Mouse (Mus musculus) c-Kit-negative CD71-positive TER-119-positive erythroid progenitor cells, embryonic 14.5 days (primary cell): ENCODE measurements at regions not wholly inside any gene's neighbourhood (a gene's known extent, or its start where the extent isn't known, plus 50 kb on each side); places are given as distances from the start of the nearest gene placed in this dataset.

Source experiments
- DNase-seq: peaks from one replicate; pipeline ENCODE4 v3.0.0-alpha.2; 2013; ENCODE audit warnings: low read depth, low spot score

DNA sequence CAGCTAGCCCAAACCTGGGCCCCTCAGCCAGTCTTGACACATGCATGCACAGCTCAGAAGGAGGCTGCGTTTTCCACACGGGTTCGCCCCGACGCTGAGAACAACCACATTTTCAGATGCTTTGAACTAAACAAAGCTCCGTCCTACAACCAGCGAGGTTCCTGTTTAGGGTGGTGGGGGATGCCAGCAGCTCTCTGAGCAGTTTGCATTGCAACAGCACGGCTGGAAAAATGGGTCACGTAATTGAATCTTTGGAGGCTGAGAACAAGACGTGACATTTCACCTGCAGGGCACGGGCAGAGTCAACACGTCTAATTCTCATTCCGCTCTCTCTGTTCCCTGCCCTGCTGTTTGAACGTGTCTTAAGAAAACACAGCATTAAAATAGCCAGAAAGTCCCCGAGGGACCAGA is 119.2 kb downstream of the Syk start:
- no peak for DNase-seq

DNA sequence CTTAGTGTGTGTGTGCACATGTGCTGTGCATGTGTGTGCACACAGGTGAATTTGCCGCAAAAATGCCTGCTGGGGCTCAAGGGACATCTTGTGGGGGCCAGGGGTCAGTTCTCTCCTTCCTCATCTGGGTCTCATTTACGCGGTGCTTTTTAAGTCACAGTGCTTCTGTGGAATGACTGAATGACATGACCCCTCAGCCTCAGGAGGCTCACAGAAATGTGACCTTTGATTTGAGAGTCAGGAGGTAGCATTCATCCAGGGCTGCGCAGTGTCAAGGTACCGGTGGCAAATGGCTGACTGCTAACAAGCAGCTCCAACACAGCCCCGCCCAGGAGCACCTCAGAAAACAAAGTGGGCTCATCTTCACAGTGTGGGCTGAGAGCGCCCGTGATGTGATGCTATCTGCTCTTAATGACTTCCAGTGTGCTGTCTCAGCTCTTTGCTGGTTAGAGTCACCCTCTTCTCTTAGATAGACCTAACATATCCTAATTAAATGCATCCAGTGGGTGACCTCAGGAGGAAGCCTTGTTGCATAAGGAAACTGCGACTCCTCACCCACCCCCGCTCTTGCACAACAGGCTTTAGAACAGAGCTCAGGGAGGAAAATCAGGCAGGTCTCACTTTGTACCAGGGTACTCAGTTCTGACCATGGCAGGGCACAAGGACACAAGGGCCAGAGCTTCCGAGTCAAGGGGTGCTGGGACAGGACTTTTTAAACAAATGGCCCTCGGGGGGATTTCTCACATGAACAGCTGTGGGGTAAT is 120.6 kb downstream of the Syk start:
- no peak for DNase-seq

DNA sequence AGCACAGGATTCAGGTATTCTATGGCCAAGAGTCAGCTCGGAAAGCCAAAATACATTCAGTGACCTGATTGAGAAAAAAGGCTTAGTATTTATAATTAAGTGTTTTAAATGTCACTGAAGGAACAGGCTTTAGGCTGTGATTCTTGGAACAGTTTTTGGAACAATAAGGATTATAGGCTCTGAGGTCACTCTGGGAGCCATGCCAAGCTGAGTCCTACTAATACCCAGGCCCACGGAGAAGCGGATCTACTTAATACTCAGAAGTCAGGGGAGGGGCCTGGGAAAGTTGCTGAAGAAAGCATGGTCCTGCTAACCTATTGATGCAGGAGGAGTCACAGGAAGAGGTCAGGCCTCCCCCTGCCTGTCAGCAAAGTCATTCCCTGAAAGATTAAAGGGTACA is 121.7 kb downstream of the Syk start:
- DNase-seq = no peak

DNA sequence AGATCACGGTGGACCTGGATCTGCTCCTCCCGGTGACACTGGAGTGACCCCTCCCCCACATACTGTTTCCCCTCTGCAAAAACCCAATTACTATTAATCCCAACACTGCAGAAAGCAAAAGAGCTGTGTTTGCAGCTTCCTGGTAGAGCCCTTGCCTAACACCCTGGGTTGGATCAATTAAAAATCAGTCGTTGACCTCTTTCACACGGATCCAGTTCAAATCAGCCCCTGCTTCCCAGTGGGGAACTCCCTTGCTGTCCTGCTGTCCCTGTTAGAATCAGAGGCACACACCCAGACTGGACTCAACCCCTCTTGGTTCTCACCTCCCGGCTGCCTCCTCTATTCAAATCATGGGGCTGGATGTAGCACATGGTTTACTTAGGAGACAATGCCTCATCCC is 126.6 kb downstream of the Syk start:
- no peak for DNase-seq

- peak; percentile 46 for DNase-seq
These were observed 128.9 kb downstream of the Syk start for GRCm38 (mm10) chr13:52711713-52712369.

- DNase-seq = no peak
These were observed 138.5 kb downstream of the Syk start for GRCm38 (mm10) chr13:52721463-52721862.

GRCm38 (mm10) chr13:52722718-52723117 is 139.7 kb downstream of the Syk start:
- no peak for DNase-seq

GRCm38 (mm10) chr13:52726043-52726442 is 143.1 kb downstream of the Syk start:
- no peak for DNase-seq

GRCm38 (mm10) chr13:52726525-52726924 is 143.6 kb downstream of the Syk start:
- no peak for DNase-seq

GRCm38 (mm10) chr13:52735453-52735933 is 152.5 kb downstream of the Syk start:
- no peak for DNase-seq

DNA sequence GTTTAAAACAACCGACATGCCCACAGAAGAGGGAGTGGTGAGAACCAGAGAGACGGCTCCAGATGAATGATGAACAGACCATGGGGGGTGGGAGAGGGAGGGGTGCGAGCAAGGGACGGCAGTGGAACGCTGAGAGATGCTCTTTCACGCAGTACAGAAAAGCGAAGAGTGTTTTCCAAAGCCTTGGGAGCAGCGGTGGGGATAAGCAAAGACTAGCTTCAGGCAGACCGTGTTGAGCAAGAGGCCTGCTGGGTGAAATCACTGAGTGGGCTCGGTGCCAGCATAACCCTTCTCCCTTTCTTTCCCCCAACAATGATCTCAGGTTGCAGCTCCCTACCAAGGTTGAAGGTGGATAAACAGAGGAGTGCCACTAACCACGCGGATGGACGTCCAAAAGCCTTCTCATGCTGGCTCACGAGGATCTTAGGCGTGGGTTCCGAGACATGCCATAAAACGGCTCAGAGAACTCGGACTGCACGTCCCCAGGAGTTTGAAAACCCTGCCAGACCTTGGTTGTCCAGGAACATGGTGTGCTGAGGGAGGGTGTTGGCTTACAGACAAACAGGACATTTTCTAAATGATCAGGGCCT is 153.1 kb downstream of the Syk start:
- no peak for DNase-seq

GRCm38 (mm10) chr13:52738095-52738660 is 155.2 kb downstream of the Syk start:
- no peak for DNase-seq

DNA sequence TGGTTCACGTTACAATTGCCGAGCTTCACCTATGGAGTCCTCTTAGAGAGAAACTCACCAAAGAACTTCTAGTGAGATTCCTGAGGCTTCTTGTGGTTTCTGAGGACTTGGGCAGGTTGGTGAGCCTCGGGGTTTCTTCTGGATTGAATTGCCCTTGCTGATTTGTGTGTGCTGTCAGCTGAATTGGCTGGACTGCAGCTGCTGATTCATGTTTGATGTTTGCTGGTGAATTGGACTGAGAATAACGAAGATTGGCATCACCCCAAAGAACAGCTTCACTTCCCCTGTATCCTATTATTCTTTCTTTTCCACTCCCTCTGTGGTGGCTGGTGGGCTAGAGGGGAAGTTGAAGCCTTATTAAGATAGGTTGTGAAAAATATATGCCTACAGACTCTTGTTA is 158.4 kb downstream of the Syk start:
- no peak for DNase-seq

DNA sequence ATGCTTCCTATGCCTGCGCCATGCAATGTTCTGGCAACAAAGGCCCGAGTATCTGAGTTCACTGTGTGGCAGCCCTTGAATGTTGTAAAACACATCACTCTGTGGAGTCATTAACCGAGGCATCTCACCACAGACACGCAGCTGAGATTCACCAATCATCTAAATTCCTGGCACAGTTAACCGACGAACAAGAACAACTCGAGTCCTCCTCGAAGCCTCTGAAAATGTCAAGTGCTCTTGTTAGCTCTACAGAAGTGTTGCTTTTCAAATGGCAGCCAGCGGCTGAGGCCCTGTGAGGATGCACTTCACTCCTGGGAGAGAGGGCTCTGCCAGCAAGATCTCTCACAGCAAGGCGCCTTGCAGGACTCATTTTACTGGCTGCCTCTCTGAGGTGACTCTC is 173.0 kb downstream of the Syk start:
- no peak for DNase-seq

- DNase-seq = no peak
These were observed 163.8 kb downstream of the Auh start for GRCm38 (mm10) chr13:52765508-52766181.

GRCm38 (mm10) chr13:52766236-52766635 is 163.2 kb downstream of the Auh start:
- no peak for DNase-seq

GRCm38 (mm10) chr13:52769956-52770355 is 159.5 kb downstream of the Auh start:
- no peak for DNase-seq

GRCm38 (mm10) chr13:52771518-52771917 is 158.0 kb downstream of the Auh start:
- DNase-seq = no peak

GRCm38 (mm10) chr13:52772081-52772480 is 157.4 kb downstream of the Auh start:
- no peak for DNase-seq

GRCm38 (mm10) chr13:52777396-52778034 is 152.0 kb downstream of the Auh start:
- no peak for DNase-seq

DNA sequence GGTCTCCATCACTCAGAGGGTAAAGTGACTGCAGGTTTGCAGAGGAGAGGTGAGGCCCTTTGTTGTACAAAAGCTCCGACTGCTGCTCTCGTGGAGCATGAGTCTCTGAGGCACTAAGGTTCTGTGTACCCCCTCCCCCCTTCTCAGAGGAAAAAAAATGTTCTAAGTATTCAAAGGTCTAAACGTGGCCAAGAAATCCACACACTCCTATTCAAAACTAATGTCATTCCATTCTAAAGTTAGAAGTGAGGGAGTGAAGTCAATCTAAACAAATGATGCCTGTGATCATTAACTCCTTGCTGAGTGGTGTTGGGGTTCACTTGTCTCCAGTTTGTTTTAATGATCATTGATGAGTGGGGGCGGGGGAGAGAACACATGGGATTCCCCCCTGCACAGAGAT is 150.6 kb downstream of the Auh start:
- DNase-seq = no peak
